Mouse (Mus musculus): ENCODE results near the gene Gpr82.

The Gpr82 gene

GRCm38 (mm10) chrX:13661063-13661462 lies at the start of gene Gpr82:
Gene Gpr82, plus strand, starts transcription at chrX:13661363.
- DNase-seq = no peak

GRCm38 (mm10) chrX:13612115-13612514 lies 49.0 kb upstream of the Gpr82 start:
- DNase-seq = no peak

GRCm38 (mm10) chrX:13616726-13617125 lies 44.4 kb upstream of the Gpr82 start:
- DNase-seq = no peak

- no peak for DNase-seq
These were observed 43.9 kb upstream of the Gpr82 start for GRCm38 (mm10) chrX:13617294-13617693.

GRCm38 (mm10) chrX:13618476-13618875 lies 42.7 kb upstream of the Gpr82 start:
- peak in 1 of 2 experiments; percentile 5 for DNase-seq

GRCm38 (mm10) chrX:13621473-13621872 lies 39.7 kb upstream of the Gpr82 start:
- DNase-seq = no peak

GRCm38 (mm10) chrX:13622654-13623053 lies 38.5 kb upstream of the Gpr82 start:
- no peak for DNase-seq

- DNase-seq = no peak
These were observed 29.4 kb upstream of the Gpr82 start, which contains the start of gene Gpr34 for GRCm38 (mm10) chrX:13631599-13632283. Gene Gpr34, plus strand, starts transcription at chrX:13632089.

- no peak for DNase-seq
These were observed 24.8 kb upstream of the Gpr82 start for GRCm38 (mm10) chrX:13636398-13636797.

GRCm38 (mm10) chrX:13638894-13639293 lies 22.3 kb upstream of the Gpr82 start:
- DNase-seq = no peak

GRCm38 (mm10) chrX:13651889-13652288 lies 9.3 kb upstream of the Gpr82 start:
- DNase-seq = no peak

GRCm38 (mm10) chrX:13652291-13652690 lies 8.9 kb upstream of the Gpr82 start:
- DNase-seq = no peak

GRCm38 (mm10) chrX:13655005-13655421 lies 6.2 kb upstream of the Gpr82 start:
- DNase-seq = no peak

- no peak for DNase-seq
These were observed 5.3 kb upstream of the Gpr82 start for GRCm38 (mm10) chrX:13655906-13656305.

GRCm38 (mm10) chrX:13656721-13657120 lies 4.4 kb upstream of the Gpr82 start:
- DNase-seq = peak; percentile 23

GRCm38 (mm10) chrX:13658616-13659140 lies 2.5 kb upstream of the Gpr82 start:
- no peak for DNase-seq

GRCm38 (mm10) chrX:13659201-13659890 lies 1.8 kb upstream of the Gpr82 start:
- no peak for DNase-seq

- no peak for DNase-seq
These were observed 7.7 kb downstream of the Gpr82 start for GRCm38 (mm10) chrX:13668867-13669266.

GRCm38 (mm10) chrX:13670342-13670741 lies 9.2 kb downstream of the Gpr82 start:
- DNase-seq = no peak

GRCm38 (mm10) chrX:13673001-13673400 lies 11.8 kb downstream of the Gpr82 start:
- no peak for DNase-seq

GRCm38 (mm10) chrX:13681748-13682147 lies 20.6 kb downstream of the Gpr82 start:
- no peak for DNase-seq

- DNase-seq = no peak
These were observed 25.4 kb downstream of the Gpr82 start for GRCm38 (mm10) chrX:13686589-13686988.

- no peak for DNase-seq
These were observed 27.2 kb downstream of the Gpr82 start for GRCm38 (mm10) chrX:13688356-13688755.

GRCm38 (mm10) chrX:13691865-13692264 lies 30.7 kb downstream of the Gpr82 start:
- no peak for DNase-seq

Measured in thymus, postnatal 36 days (tissue).